ENCODE assay signal across 8 mouse cellular contexts in genomic region chr2:92374514-92374913, GRCm38 (mm10). TPM values are rescaled to one million over a fixed set of nuclear protein-coding genes. Genes with fewer than 3 reads are reported as not detected.
DNase-seq lines count a peak whose midpoint lies in the region; ATAC-seq and TF ChIP-seq lines count a peak whose summit lies in the region.

Pex16 (plus strand) TSS chr2:92374676.
Large2 (minus strand) TSS chr2:92374869.

- H3K9me3 ChIP-seq in forebrain, embryonic 15.5 days, result no peaks in the 10 kb centered on the region

- peak within 1 kb of the TSS; percentile 93 for H3K27ac ChIP-seq in layer of hippocampus, adult 2 months
- peak within 1 kb of the TSS; percentile 79 for H3K27ac ChIP-seq in brown adipose tissue, adult 24 weeks (replicated peaks; ENCODE audit: low read depth, low read length)
- peak within 1 kb of the TSS; percentile 86 for H3K27ac ChIP-seq in forebrain, embryonic 15.5 days (replicated peaks)
- peak within 1 kb of the TSS; percentile 89 for H3K27ac ChIP-seq in olfactory bulb, adult 2 months (ENCODE audit: insufficient read depth, low read depth, low read length)

- peak; percentile 47 for ATAC-seq in forebrain, embryonic 15.5 days (replicated peaks)

- TF ChIP-seq POLR2A in olfactory bulb, adult 2 months (IDR thresholded peaks at IDR 0.05; ENCODE audit: insufficient read depth, low read depth, low read length), result no peak

- H3K36me3 ChIP-seq in forebrain, embryonic 15.5 days, result peaks cover 15% of the 10 kb centered on the region

- DNase-seq in layer of hippocampus, adult 2 months (ENCODE audit: low spot score in 2 of 2), result no peak
- DNase-seq in layer of hippocampus, adult 8-10 months (ENCODE audit: low spot score in 2 of 2), result no peak
- peak; percentile 55 to 61 for DNase-seq in kidney, adult 8-10 months
- DNase-seq in lung, adult 18-20 months, result peak; percentile 61
- no peak for DNase-seq in ovary, postnatal 10 days (ENCODE audit: low spot score)

- peak within 1 kb of the TSS; percentile 67 for H3K9ac ChIP-seq in forebrain, embryonic 15.5 days (replicated peaks)

- no peak for TF ChIP-seq CTCF in layer of hippocampus, adult 2 months (conservative IDR thresholded peaks at IDR 0.05)
- TF ChIP-seq CTCF in olfactory bulb, adult 2 months (IDR thresholded peaks at IDR 0.05; ENCODE audit: insufficient read depth, low read depth, low read length), result no peak

- peaks cover 7% of the 10 kb centered on the region; the same call in 1 of the 2 replicates for H3K27me3 ChIP-seq in forebrain, embryonic 15.5 days

- 5% methylated on average over 16 of the region's 16 CpGs for WGBS in forebrain, embryonic 15.5 days
- 4% methylated on average over 16 of the region's 16 CpGs for WGBS in olfactory bulb, adult 2 months

- H3K4me1 ChIP-seq in brown adipose tissue, adult 24 weeks (ENCODE audit: control insufficient read depth, insufficient read depth, insufficient read length, low read length), result peaks cover 13% of the 10 kb centered on the region
- H3K4me1 ChIP-seq in forebrain, embryonic 15.5 days, result peaks cover 54% of the 10 kb centered on the region
- H3K4me1 ChIP-seq in olfactory bulb, adult 2 months (ENCODE audit: control insufficient read depth, insufficient read depth, low read length), result peaks cover 38% of the 10 kb centered on the region

- peak within 1 kb of the TSS; percentile 94 for H3K4me3 ChIP-seq in layer of hippocampus, adult 2 months
- H3K4me3 ChIP-seq in brown adipose tissue, adult 24 weeks (ENCODE audit: insufficient read depth, low read depth, low read length), result peak within 1 kb of the TSS; percentile 78
- H3K4me3 ChIP-seq in forebrain, embryonic 15.5 days, result peak within 1 kb of the TSS; percentile 76
- H3K4me3 ChIP-seq in olfactory bulb, adult 2 months (ENCODE audit: insufficient read depth, low read depth, low read length), result peak within 1 kb of the TSS; percentile 89

- peak within 1 kb of the TSS; percentile 90 for H3K4me2 ChIP-seq in forebrain, embryonic 15.5 days (replicated peaks)

RNA-seq across cellular contexts. Expression of gene Pex16, which starts in this region (rescaled TPM):
- 10 to 100 TPM; 34.9 to 36.1 TPM for total RNA-seq in layer of hippocampus, adult 2 months (2021)
- total RNA-seq in layer of hippocampus, adult 8-10 months (2022), result 10 to 100 TPM; 31.2 to 36.1 (median 33.9) TPM
- 78.2 and 89.5 TPM in 2 replicates for polyA plus RNA-seq in brown adipose tissue, adult 24 weeks (2012; ENCODE audit: insufficient read depth, insufficient read length, missing spikeins)
- polyA plus RNA-seq in forebrain, embryonic 15.5 days (2015; fragmentation: Nextera tagmentation; extraction: Ambion mirVana), result 36.8 and 41.2 TPM in 2 replicates
- polyA plus RNA-seq in olfactory bulb, adult 2 months (2012; ENCODE audit: insufficient read depth, insufficient read length, low replicate concordance, missing spikeins), result not detected in 2 replicates

RNA-seq across cellular contexts. Expression of gene Large2, which starts in this region (rescaled TPM):
- 1 to 10 TPM in 1 of 2 experiments, under 1 TPM in 1; 0.98 to 1.1 TPM for total RNA-seq in layer of hippocampus, adult 2 months (2021)
- 1 to 10 TPM in 3 of 4 experiments, under 1 TPM in 1; 0.54 to 1.9 (median 1.2) TPM for total RNA-seq in layer of hippocampus, adult 8-10 months (2022)
- 1.9 TPM in 1 of 2 replicates, not detected in the other for polyA plus RNA-seq in brown adipose tissue, adult 24 weeks (2012; ENCODE audit: insufficient read depth, insufficient read length, missing spikeins)
- 1.5 and 2.6 TPM in 2 replicates for polyA plus RNA-seq in forebrain, embryonic 15.5 days (2015; fragmentation: Nextera tagmentation; extraction: Ambion mirVana)
- polyA plus RNA-seq in olfactory bulb, adult 2 months (2012; ENCODE audit: insufficient read depth, insufficient read length, low replicate concordance, missing spikeins), result not detected in 2 replicates

Comparison
In these comparisons a context has a peak if more than half of its experiments do, and no peak if none do; other contexts are left out.
1. RNA of gene Pex16 (polyA plus RNA-seq): 78.2 to 89.5 TPM in brown adipose tissue, adult 24 weeks and 36.8 to 41.2 TPM in forebrain, embryonic 15.5 days; not detected in olfactory bulb, adult 2 months; every median in the first group is over 10 times any median in the second.
2. DNase-seq: peak in kidney, adult 8-10 months (2 of 2) and lung, adult 18-20 months (2 of 2); none in layer of hippocampus, adult 2 months (0 of 2), layer of hippocampus, adult 8-10 months (0 of 2) and ovary, postnatal 10 days (single experiment).
3. Peak in every context shown above with its lines, with median percentiles within 50 percentile points of each other: H3K27ac ChIP-seq and H3K4me3 ChIP-seq.